Mouse (Mus musculus): ENCODE measurements around the gene Tspan4.

DNA sequence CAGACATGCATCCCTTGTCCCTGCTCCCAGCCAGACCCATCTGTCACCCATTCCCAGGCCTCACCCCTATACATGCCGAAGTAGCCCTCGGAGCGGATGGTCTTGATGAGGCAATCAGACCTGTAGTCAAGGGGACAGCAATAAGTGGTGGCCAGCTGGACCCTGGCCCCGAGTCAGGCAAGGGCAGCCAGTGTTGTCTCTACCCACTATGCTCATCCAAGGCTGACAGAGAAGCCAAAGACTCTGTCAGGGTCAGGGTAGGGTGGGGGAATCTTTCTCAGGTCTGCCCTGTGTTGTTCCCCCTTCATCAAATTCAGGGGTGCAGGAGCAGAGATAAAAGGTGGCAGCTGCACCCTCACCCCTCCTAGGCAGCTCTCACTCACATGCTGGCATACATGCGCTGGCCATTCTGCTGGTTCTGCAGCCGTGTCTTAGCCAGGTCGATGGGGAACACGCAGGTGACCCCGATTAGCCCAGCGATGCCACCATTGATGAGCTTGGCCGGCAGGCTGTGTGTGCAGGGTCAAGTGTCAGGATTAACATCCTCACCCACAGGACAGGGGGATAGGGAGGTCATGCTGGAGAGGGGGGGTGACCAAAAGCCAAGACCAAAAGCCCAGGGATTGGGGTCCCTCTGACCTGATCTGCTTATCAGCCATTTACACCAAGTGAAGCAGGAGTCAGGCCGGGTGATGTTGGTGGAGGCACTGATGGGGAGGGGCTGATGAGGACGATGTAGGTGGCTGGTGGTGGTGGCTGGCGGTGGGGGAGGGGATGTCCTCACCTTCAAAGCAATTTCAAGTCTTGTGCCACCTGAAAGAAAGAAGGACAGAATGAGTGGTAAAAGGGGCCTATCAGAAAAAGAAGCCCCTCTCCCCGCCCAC lies 41.3 kb upstream of the Tspan4 start:
- TF ChIP-seq CTCF (IDR thresholded peaks at IDR 0.05; ENCODE audit: low read depth, low read length): no peak
- no peak for TF ChIP-seq GATA1 (IDR thresholded peaks at IDR 0.05; ENCODE audit: borderline replicate concordance, low read length)
- TF ChIP-seq TAL1 (conservative IDR thresholded peaks at IDR 0.05; ENCODE audit: low read depth, low read length): no peak
- no peak for TF ChIP-seq POLR2AphosphoS5 (IDR thresholded peaks at IDR 0.05; ENCODE audit: insufficient replicate concordance, low read depth, low read length)
- TF ChIP-seq GATA2 (IDR thresholded peaks at IDR 0.05; ENCODE audit: borderline replicate concordance, low read depth, low read length): no peak
